Mouse (Mus musculus) intestine, embryonic 14.5 days (tissue): ENCODE results near the gene Rab7. TPM values are rescaled to one million over a fixed set of nuclear protein-coding genes. Genes with fewer than 3 reads are reported as not detected.
A peak's percentile ranks its signal among the peaks of the same experiment; 100 is the strongest.

Experiments used
- ATAC-seq: fragments of 200-750 bp; cut with Nextera tagmentation; replicated peaks from 2 replicates; pipeline ENCODE4 v1.8.0; 2017; ENCODE audit warnings: low read depth, moderate number of reproducible peaks, moderate TSS enrichment, moderate library complexity; ENCODE audit not compliant: low FRiP score, low TSS enrichment
- DNase-seq: peaks from one replicate; pipeline ENCODE4 v3.0.0-alpha.2; 2018; ENCODE audit warnings: low spot score
- H3K27ac ChIP-seq: fragments of 300-500 bp; sonication (generic); 2 replicates; pipeline ENCODE4 v1.5.1; 2014; ENCODE audit warnings: low read depth, mild to moderate bottlenecking, control low read depth
- H3K27me3 ChIP-seq: fragments of 300-500 bp; sonication (generic); replicated peaks from 2 replicates; pipeline ENCODE4 v1.6.1; 2014; ENCODE audit warnings: low read length, control low read depth; ENCODE audit not compliant: control insufficient read depth, insufficient read depth
- H3K36me3 ChIP-seq: fragments of 300-500 bp; sonication (generic); 2 replicates; pipeline ENCODE4 v1.6.1; 2014; ENCODE audit warnings: low read length, control low read depth; ENCODE audit not compliant: control insufficient read depth, insufficient read depth
- H3K4me1 ChIP-seq: fragments of 300-500 bp; sonication (generic); replicated peaks from 2 replicates; pipeline ENCODE4 v1.6.1; 2014; ENCODE audit warnings: low read length, control low read depth, mixed read lengths; ENCODE audit not compliant: control insufficient read depth, insufficient read depth
- H3K4me2 ChIP-seq: fragments of 300-500 bp; sonication (generic); 2 replicates; pipeline ENCODE4 v1.6.1; 2014; ENCODE audit warnings: low read length
- H3K4me3 ChIP-seq: fragments of 300-500 bp; sonication (generic); 2 replicates; pipeline ENCODE4 v1.5.1; 2014; ENCODE audit warnings: low read depth, low read length, control low read depth, mixed read lengths
- H3K9ac ChIP-seq: fragments of 300-500 bp; sonication (generic); 2 replicates; pipeline ENCODE4 v1.6.1; 2014; ENCODE audit warnings: mild to moderate bottlenecking, low read length
- H3K9me3 ChIP-seq: fragments of 300-500 bp; sonication (generic); 2 replicates; pipeline ENCODE4 v1.6.1; 2016; ENCODE audit warnings: low read length, control low read depth; ENCODE audit not compliant: control insufficient read depth
- WGBS: fragments of 180-500 bp; shearing (Covaris S2); extraction: QIAGEN DNeasy Blood & Tissue Kit; methylation state at CpG from one replicate; pipeline ENCODE4 v1.1.7; 2014; 5-methylcytosine and 5-hydroxymethylcytosine counted together
- polyA plus RNA-seq: library from polyadenylated mRNA; unstranded; fragments of >200 nt; fragmentation: Nextera tagmentation; extraction: Ambion mirVana; gene quantifications from 2 replicates; pipeline ENCODE4 v1.2.1, GENCODE M21; 2014

Gene Rab7
- 259 and 277 TPM in 2 replicates for polyA plus RNA-seq

- Histone ChIP-seq H3K4me2 (peak within 1 kb of the TSS; percentile 97), H3K9ac (peak within 1 kb of the TSS; percentile 97), H3K27ac (peak within 1 kb of the TSS; percentile 86), H3K9me3 (no peaks in the 10 kb centered on the region), H3K36me3 (peaks cover 1% of the 10 kb centered on the region; the same call in 1 of the 2 replicates), H3K4me3 (peak within 1 kb of the TSS; percentile 96), H3K27me3 (no peaks in the 10 kb centered on the region), H3K4me1 (peaks cover 17% of the 10 kb centered on the region)
- WGBS: under 1% methylated on average over 82 of the region's 82 CpGs
- ATAC-seq: peak; percentile 94
- DNase-seq: peak; percentile 93
Measured at GRCm38 (mm10) chr6:88044577-88045405, at the start of gene Rab7. TSS of gene Rab7 (minus strand) at chr6:88045270.

GRCm38 (mm10) chr6:88088971-88089370 is 43.9 kb upstream of the Rab7 start:
- Histone ChIP-seq H3K4me1 (peaks cover 10% of the 10 kb centered on the region), H3K27ac (no peak overlapping the region), H3K9ac (no peak overlapping the region), H3K36me3 (peaks cover 56% of the 10 kb centered on the region), H3K27me3 (no peaks in the 10 kb centered on the region), H3K9me3 (no peaks in the 10 kb centered on the region), H3K4me2 (no peak overlapping the region), H3K4me3 (no peak overlapping the region)
- WGBS: 50% methylated on average over 1 of the region's 1 CpGs
- ATAC-seq (no peak), DNase-seq (no peak)

- Histone ChIP-seq H3K9me3 (no peaks in the 10 kb centered on the region), H3K4me1 (peaks cover 10% of the 10 kb centered on the region), H3K27me3 (no peaks in the 10 kb centered on the region), H3K27ac (peak within 1 kb of the TSS; percentile 64), H3K4me2 (peak within 1 kb of the TSS; percentile 57), H3K9ac (peak within 1 kb of the TSS; percentile 92), H3K36me3 (peaks cover 14% of the 10 kb centered on the region), H3K4me3 (peak within 1 kb of the TSS; percentile 92)
- ATAC-seq: peak; percentile 95
- WGBS: under 1% methylated on average over 71 of the region's 71 CpGs
- DNase-seq: peak; percentile 100
Measured at GRCm38 (mm10) chr6:88084278-88085151, 39.4 kb upstream of the Rab7 start, which contains the start of gene Rpn1. TSS of gene Rpn1 (plus strand) at chr6:88084482.

- ATAC-seq (no peak), DNase-seq (no peak)
- Histone ChIP-seq H3K27ac (no peak overlapping the region), H3K9ac (peak overlapping the region; percentile 92), H3K4me1 (peaks cover 10% of the 10 kb centered on the region), H3K27me3 (no peaks in the 10 kb centered on the region), H3K4me3 (peak overlapping the region; percentile 92), H3K4me2 (peak overlapping the region; percentile 57), H3K9me3 (no peaks in the 10 kb centered on the region), H3K36me3 (peaks cover 11% of the 10 kb centered on the region)
- WGBS: 66% methylated on average over 3 of the region's 3 CpGs
Measured at GRCm38 (mm10) chr6:88083672-88084071, 38.6 kb upstream of the Rab7 start.

- Histone ChIP-seq H3K4me2 (no peak overlapping the region), H3K4me3 (no peak overlapping the region), H3K4me1 (peaks cover 10% of the 10 kb centered on the region), H3K27me3 (no peaks in the 10 kb centered on the region), H3K9me3 (no peaks in the 10 kb centered on the region), H3K9ac (no peak overlapping the region), H3K27ac (no peak overlapping the region), H3K36me3 (peaks cover 5% of the 10 kb centered on the region; the same call in 1 of the 2 replicates)
- ATAC-seq (no peak), DNase-seq (no peak)
- WGBS: 83% methylated on average over 7 of the region's 7 CpGs
Measured at GRCm38 (mm10) chr6:88083095-88083494, 38.0 kb upstream of the Rab7 start.

- no peaks in the 10 kb centered on the region for H3K9me3 ChIP-seq
- DNase-seq (no peak), ATAC-seq (no peak)
- no peaks in the 10 kb centered on the region for H3K36me3 ChIP-seq
- H3K4me2 ChIP-seq: 0 out of 2 replicates have a peak overlapping the region, but pooled peaks have one; percentile 56
- no peaks in the 10 kb centered on the region for H3K27me3 ChIP-seq
- H3K27ac ChIP-seq: no peak overlapping the region
- H3K9ac ChIP-seq: no peak overlapping the region
- WGBS: 59% methylated on average over 1 of the region's 1 CpGs
- H3K4me1 ChIP-seq: 0 out of 2 replicates have a peak, but pooled peaks cover 5% of the 10 kb centered on the region
- peak overlapping the region; percentile 43; the same call in 1 of the 2 replicates for H3K4me3 ChIP-seq
Measured at GRCm38 (mm10) chr6:88075960-88076517, 31.0 kb upstream of the Rab7 start.

- H3K4me3 ChIP-seq: peak overlapping the region; percentile 43
- peak overlapping the region; percentile 56 for H3K9ac ChIP-seq
- peak overlapping the region; percentile 56 for H3K4me2 ChIP-seq
- no peaks in the 10 kb centered on the region for H3K36me3 ChIP-seq
- H3K27ac ChIP-seq: peak overlapping the region; percentile 85
- WGBS: 6% methylated on average over 32 of the region's 32 CpGs
- ATAC-seq: peak; percentile 97
- peak; percentile 97 for DNase-seq
- no peaks in the 10 kb centered on the region for H3K9me3 ChIP-seq
- H3K27me3 ChIP-seq: no peaks in the 10 kb centered on the region
- H3K4me1 ChIP-seq: 0 out of 2 replicates have a peak, but pooled peaks cover 5% of the 10 kb centered on the region
Measured at GRCm38 (mm10) chr6:88074752-88075554, 29.9 kb upstream of the Rab7 start.
